Mouse (Mus musculus): ENCODE results near the gene Osbpl10. TPM values are rescaled to one million over a fixed set of nuclear protein-coding genes. Genes with fewer than 3 reads are reported as not detected.

Osbpl10 gene
- polyA plus RNA-seq, 1 experiment from 2014 or later = 1.4 TPM

GRCm38 (mm10) chr9:115190376-115190942 lies 212.1 kb downstream of the Osbpl10 start:
- TF ChIP-seq EP300 (optimal IDR thresholded peaks at IDR 0.05) = no peak
- no peak for TF ChIP-seq CTCF (IDR thresholded peaks at IDR 0.05; ENCODE audit: low read depth)
- no peak overlapping the region for H3K9ac ChIP-seq (ENCODE audit: low read length)
- H3K4me2 ChIP-seq (replicated peaks; ENCODE audit: low read depth) = no peak overlapping the region
- no peak overlapping the region for H3K27ac ChIP-seq (replicated peaks)
- no peaks in the 10 kb centered on the region for H3K9me3 ChIP-seq (ENCODE audit: control insufficient read depth, low read length)
- H3K4me1 ChIP-seq (replicated peaks; ENCODE audit: control insufficient read depth, insufficient read depth) = no peaks in the 10 kb centered on the region
- H3K36me3 ChIP-seq (ENCODE audit: control insufficient read depth, insufficient read depth, low read length) = no peaks in the 10 kb centered on the region; the same call in 1 of the 2 replicates
- ATAC-seq (ENCODE audit: low FRiP score, low TSS enrichment) (no peak), DNase-seq (ENCODE audit: low spot score) (no peak)
- H3K4me3 ChIP-seq (ENCODE audit: low read depth, low read length) = no peak overlapping the region
- WGBS = 60% methylated on average over 9 of the region's 9 CpGs
- no peaks in the 10 kb centered on the region for H3K27me3 ChIP-seq (ENCODE audit: control insufficient read depth, insufficient read depth, low read length)

- H3K9me3 ChIP-seq (ENCODE audit: control insufficient read depth, low read length) = no peaks in the 10 kb centered on the region
- no peaks in the 10 kb centered on the region for H3K4me1 ChIP-seq (replicated peaks; ENCODE audit: control insufficient read depth, insufficient read depth)
- no peak overlapping the region for H3K9ac ChIP-seq (ENCODE audit: low read length)
- no peaks in the 10 kb centered on the region; the same call in 1 of the 2 replicates for H3K36me3 ChIP-seq (ENCODE audit: control insufficient read depth, insufficient read depth, low read length)
- no peaks in the 10 kb centered on the region for H3K27me3 ChIP-seq (ENCODE audit: control insufficient read depth, insufficient read depth, low read length)
- peak; percentile 36 for TF ChIP-seq CTCF (IDR thresholded peaks at IDR 0.05; ENCODE audit: low read depth)
- TF ChIP-seq EP300 (optimal IDR thresholded peaks at IDR 0.05) = no peak
- DNase-seq (ENCODE audit: low spot score) (no peak), ATAC-seq (ENCODE audit: low FRiP score, low TSS enrichment) (no peak)
- H3K4me2 ChIP-seq (replicated peaks; ENCODE audit: low read depth) = no peak overlapping the region
- no peak overlapping the region for H3K27ac ChIP-seq (replicated peaks)
- H3K4me3 ChIP-seq (ENCODE audit: low read depth, low read length) = no peak overlapping the region
- 76% methylated on average over 3 of the region's 3 CpGs for WGBS
Observed at GRCm38 (mm10) chr9:115192890-115193289, 214.5 kb downstream of the Osbpl10 start.

- ATAC-seq (ENCODE audit: low FRiP score, low TSS enrichment) = 0 out of 2 replicates have a peak, but pooled peaks have one; percentile 45
- peak; percentile 57 for DNase-seq (ENCODE audit: low spot score)
- H3K27ac ChIP-seq (replicated peaks) = no peak overlapping the region
- no peak overlapping the region for H3K4me3 ChIP-seq (ENCODE audit: low read depth, low read length)
- no peaks in the 10 kb centered on the region for H3K27me3 ChIP-seq (ENCODE audit: control insufficient read depth, insufficient read depth, low read length)
- 46% methylated on average over 7 of the region's 7 CpGs for WGBS
- no peak for TF ChIP-seq EP300 (optimal IDR thresholded peaks at IDR 0.05)
- TF ChIP-seq CTCF (IDR thresholded peaks at IDR 0.05; ENCODE audit: low read depth) = no peak
- H3K4me1 ChIP-seq (replicated peaks; ENCODE audit: control insufficient read depth, insufficient read depth) = no peaks in the 10 kb centered on the region
- H3K9me3 ChIP-seq (ENCODE audit: control insufficient read depth, low read length) = no peaks in the 10 kb centered on the region
- H3K36me3 ChIP-seq (ENCODE audit: control insufficient read depth, insufficient read depth, low read length) = no peaks in the 10 kb centered on the region; the same call in 1 of the 2 replicates
- H3K4me2 ChIP-seq (replicated peaks; ENCODE audit: low read depth) = no peak overlapping the region
- no peak overlapping the region for H3K9ac ChIP-seq (ENCODE audit: low read length)
Observed at GRCm38 (mm10) chr9:115197082-115197481, 218.7 kb downstream of the Osbpl10 start.

DNA sequence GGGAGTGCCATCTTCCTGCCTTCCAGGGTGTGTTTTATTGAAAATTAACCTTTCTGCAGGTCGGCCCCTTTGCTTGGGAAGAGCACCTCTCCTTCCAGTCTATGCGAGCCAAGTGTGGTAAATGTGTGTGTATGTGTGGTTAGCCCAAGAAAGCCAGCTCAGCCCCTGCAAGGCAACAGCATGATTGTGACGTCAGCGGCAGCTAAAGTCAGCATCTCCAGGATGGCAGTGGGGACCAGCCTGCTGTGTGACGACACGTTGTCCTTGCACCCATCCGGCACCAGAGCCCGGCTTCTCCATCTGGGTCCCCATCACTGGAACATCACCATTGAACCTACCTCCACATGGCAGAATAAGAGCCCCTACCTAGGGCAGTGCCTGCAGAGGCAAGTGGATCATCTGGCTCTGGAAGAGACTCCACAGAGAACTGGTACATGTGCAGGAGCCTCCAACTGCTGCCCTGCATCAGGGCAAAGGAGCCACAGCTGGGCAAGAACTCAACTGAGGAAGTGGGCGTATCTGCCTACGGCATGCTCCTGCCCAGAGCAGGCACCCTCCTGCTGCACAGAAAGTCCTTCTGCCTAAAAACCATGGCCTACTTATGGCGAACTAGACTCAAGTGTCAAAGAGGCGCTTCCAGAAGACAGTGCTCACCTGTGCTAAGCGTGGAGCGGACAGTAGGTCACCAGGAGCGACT lies 221.9 kb downstream of the Osbpl10 start:
- no peak overlapping the region for H3K9ac ChIP-seq (ENCODE audit: low read length)
- ATAC-seq (ENCODE audit: low FRiP score, low TSS enrichment) = no peak
- WGBS = 87% methylated on average over 15 of the region's 15 CpGs
- no peaks in the 10 kb centered on the region for H3K9me3 ChIP-seq (ENCODE audit: control insufficient read depth, low read length)
- no peak for TF ChIP-seq EP300 (optimal IDR thresholded peaks at IDR 0.05)
- TF ChIP-seq CTCF (IDR thresholded peaks at IDR 0.05; ENCODE audit: low read depth) = no peak
- no peak overlapping the region for H3K27ac ChIP-seq (replicated peaks)
- DNase-seq (ENCODE audit: low spot score) = no peak
- no peaks in the 10 kb centered on the region for H3K4me1 ChIP-seq (replicated peaks; ENCODE audit: control insufficient read depth, insufficient read depth)
- H3K36me3 ChIP-seq (ENCODE audit: control insufficient read depth, insufficient read depth, low read length) = no peaks in the 10 kb centered on the region
- no peaks in the 10 kb centered on the region for H3K27me3 ChIP-seq (ENCODE audit: control insufficient read depth, insufficient read depth, low read length)
- H3K4me2 ChIP-seq (replicated peaks; ENCODE audit: low read depth) = no peak overlapping the region
- no peak overlapping the region for H3K4me3 ChIP-seq (ENCODE audit: low read depth, low read length)

- H3K9me3 ChIP-seq (ENCODE audit: control insufficient read depth, low read length) = no peaks in the 10 kb centered on the region
- H3K4me2 ChIP-seq (replicated peaks; ENCODE audit: low read depth) = no peak overlapping the region
- no peak for ATAC-seq (ENCODE audit: low FRiP score, low TSS enrichment)
- no peak for DNase-seq (ENCODE audit: low spot score)
- H3K4me3 ChIP-seq (ENCODE audit: low read depth, low read length) = no peak overlapping the region
- WGBS = 91% methylated on average over 6 of the region's 6 CpGs
- H3K9ac ChIP-seq (ENCODE audit: low read length) = no peak overlapping the region
- TF ChIP-seq CTCF (IDR thresholded peaks at IDR 0.05; ENCODE audit: low read depth) = no peak
- TF ChIP-seq EP300 (optimal IDR thresholded peaks at IDR 0.05) = no peak
- H3K27me3 ChIP-seq (ENCODE audit: control insufficient read depth, insufficient read depth, low read length) = no peaks in the 10 kb centered on the region
- H3K4me1 ChIP-seq (replicated peaks; ENCODE audit: control insufficient read depth, insufficient read depth) = 0 out of 2 replicates have a peak, but pooled peaks cover 2% of the 10 kb centered on the region
- no peaks in the 10 kb centered on the region for H3K36me3 ChIP-seq (ENCODE audit: control insufficient read depth, insufficient read depth, low read length)
- no peak overlapping the region for H3K27ac ChIP-seq (replicated peaks)
Observed at GRCm38 (mm10) chr9:115201264-115201663, 222.9 kb downstream of the Osbpl10 start.

GRCm38 (mm10) chr9:115203136-115203535 lies 224.8 kb downstream of the Osbpl10 start:
- TF ChIP-seq EP300 (optimal IDR thresholded peaks at IDR 0.05) = no peak
- no peak for TF ChIP-seq CTCF (IDR thresholded peaks at IDR 0.05; ENCODE audit: low read depth)
- no peak overlapping the region for H3K9ac ChIP-seq (ENCODE audit: low read length)
- 61% methylated on average over 6 of the region's 6 CpGs for WGBS
- DNase-seq (ENCODE audit: low spot score) (no peak), ATAC-seq (ENCODE audit: low FRiP score, low TSS enrichment) (no peak)
- no peaks in the 10 kb centered on the region for H3K27me3 ChIP-seq (ENCODE audit: control insufficient read depth, insufficient read depth, low read length)
- H3K36me3 ChIP-seq (ENCODE audit: control insufficient read depth, insufficient read depth, low read length) = no peaks in the 10 kb centered on the region
- H3K4me1 ChIP-seq (replicated peaks; ENCODE audit: control insufficient read depth, insufficient read depth) = 0 out of 2 replicates have a peak, but pooled peaks cover 2% of the 10 kb centered on the region
- H3K4me3 ChIP-seq (ENCODE audit: low read depth, low read length) = no peak overlapping the region
- no peak overlapping the region for H3K4me2 ChIP-seq (replicated peaks; ENCODE audit: low read depth)
- no peak overlapping the region for H3K27ac ChIP-seq (replicated peaks)
- H3K9me3 ChIP-seq (ENCODE audit: control insufficient read depth, low read length) = no peaks in the 10 kb centered on the region

All from stomach, postnatal 0 days (tissue).